Mouse (Mus musculus) MEL (cell line): ENCODE results near the gene Rnase2b. TPM values are rescaled to one million over a fixed set of nuclear protein-coding genes. Genes with fewer than 3 reads are reported as not detected.

Experiments
- DNase-seq: peaks from one replicate; pipeline ENCODE4 v3.0.0; 2011; ENCODE audit warnings: low read depth, low spot score
- H3K27ac ChIP-seq: 2 replicates; pipeline ENCODE4 v1.5.1; 2012; ENCODE audit warnings: low read depth, mild to moderate bottlenecking, control low read depth, low read length, moderate library complexity; ENCODE audit not compliant: control insufficient read depth
- H3K27me3 ChIP-seq, 2 experiments: fragments of 150-350 bp in 1 of 2; sonication (generic) in 1 of 2; 2 replicates each; pipeline ENCODE4 v1.6.1; 2012; ENCODE audit warnings: low read length in 2 of 2, mild to moderate bottlenecking in 2 of 2, improper control_type of control experiment in 1 of 2, moderate library complexity in 1 of 2; ENCODE audit not compliant: insufficient read depth in 2 of 2, control insufficient read depth in 1 of 2
- H3K36me3 ChIP-seq, 2 experiments: 2 replicates each; pipeline ENCODE4 v1.6.1; 2012 to 2014; ENCODE audit warnings: low read length in 2 of 2, improper control_type of control experiment in 1 of 2, inconsistent platforms in 1 of 2, mild to moderate bottlenecking in 1 of 2; ENCODE audit not compliant: insufficient read depth in 2 of 2, control insufficient read depth in 1 of 2
- H3K4me1 ChIP-seq, 2 experiments: fragments of 150-350 bp in 1 of 2; sonication (generic) in 1 of 2; 2 replicates each; pipeline ENCODE4 v1.6.1; 2012; ENCODE audit warnings: low read length in 2 of 2, improper control_type of control experiment in 1 of 2, mild to moderate bottlenecking in 1 of 2; ENCODE audit not compliant: insufficient read depth in 2 of 2, control insufficient read depth in 1 of 2
- H3K4me3 ChIP-seq, 2 experiments: fragments of 150-350 bp in 1 of 2; sonication (generic) in 1 of 2; 2 replicates each; pipeline ENCODE4 v1.5.1; 2012; ENCODE audit warnings: low read depth in 2 of 2, low read length in 2 of 2, mild to moderate bottlenecking in 2 of 2, moderate library complexity in 2 of 2, control low read depth in 1 of 2, improper control_type of control experiment in 1 of 2; ENCODE audit not compliant: control insufficient read depth in 1 of 2, insufficient read depth in 1 of 2
- H3K79me2 ChIP-seq: 2 replicates; pipeline ENCODE4 v1.6.1; 2012; ENCODE audit warnings: mild to moderate bottlenecking, low read length, moderate library complexity; ENCODE audit not compliant: control insufficient read depth, poor library complexity, insufficient read depth
- H3K9ac ChIP-seq: 2 replicates; pipeline ENCODE4 v1.6.1; 2012; ENCODE audit warnings: low read depth, mild to moderate bottlenecking, control low read depth, low read length, moderate library complexity; ENCODE audit not compliant: control insufficient read depth, poor library complexity, severe bottlenecking
- H3K9me3 ChIP-seq: fragments of 150-350 bp; sonication (generic); replicated peaks from 2 replicates; pipeline ENCODE4 v1.6.1; 2012; ENCODE audit warnings: mild to moderate bottlenecking, low read length, improper control_type of control experiment, moderate library complexity; ENCODE audit not compliant: insufficient read depth
- CTCF ChIP-seq, 3 experiments: IDR thresholded peaks in 2 of 3; conservative IDR thresholded peaks in 1 of 3; 2 replicates each; pipeline ENCODE4 v1.5.1; 2011 to 2012; ENCODE audit warnings: low read length in 3 of 3, low read depth in 2 of 3, mild to moderate bottlenecking in 2 of 3, improper control_type of control experiment in 1 of 3, inconsistent platforms in 1 of 3, mixed read lengths in 1 of 3, moderate library complexity in 1 of 3; ENCODE audit not compliant: control insufficient read depth in 1 of 3, insufficient read depth in 1 of 3, poor library complexity in 1 of 3, severe bottlenecking in 1 of 3
- ELF1 ChIP-seq: IDR thresholded peaks from 2 replicates; pipeline ENCODE4 v1.6.1; 2014; ENCODE audit warnings: low read depth, mild to moderate bottlenecking, inconsistent platforms, low read length, improper control_type of control experiment, moderate library complexity
- EP300 ChIP-seq, 2 experiments: IDR thresholded peaks; 2 replicates each; pipeline ENCODE4 v1.6.1; 2011; ENCODE audit warnings: improper control_type of control experiment in 2 of 2, low read length in 2 of 2, low read depth in 1 of 2, mild to moderate bottlenecking in 1 of 2
- ETS1 ChIP-seq: IDR thresholded peaks from 2 replicates; pipeline ENCODE4 v1.6.1; 2012; ENCODE audit warnings: low read depth, mild to moderate bottlenecking, inconsistent platforms, low read length, improper control_type of control experiment, moderate library complexity
- GABPA ChIP-seq: IDR thresholded peaks from 2 replicates; pipeline ENCODE4 v1.6.1; 2012; ENCODE audit warnings: low read depth, mild to moderate bottlenecking, inconsistent platforms, low read length, improper control_type of control experiment, moderate library complexity
- MAFK ChIP-seq: IDR thresholded peaks from 2 replicates; pipeline ENCODE4 v1.6.1; 2011; ENCODE audit warnings: low read depth, mild to moderate bottlenecking, low read length, improper control_type of control experiment, borderline replicate concordance
- MAX ChIP-seq: IDR thresholded peaks from 2 replicates; pipeline ENCODE4 v1.6.1; 2011; ENCODE audit warnings: low read length, improper control_type of control experiment
- MAZ ChIP-seq: IDR thresholded peaks from 2 replicates; pipeline ENCODE4 v1.6.1; 2012; ENCODE audit warnings: low read depth, mild to moderate bottlenecking, inconsistent platforms, low read length, improper control_type of control experiment
- MEF2A ChIP-seq: IDR thresholded peaks from 2 replicates; pipeline ENCODE4 v1.6.1; 2014; ENCODE audit warnings: low read depth, mild to moderate bottlenecking, inconsistent platforms, low read length, improper control_type of control experiment; ENCODE audit not compliant: poor library complexity, insufficient replicate concordance, severe bottlenecking; ENCODE audit errors: extremely low read depth
- MXI1 ChIP-seq: IDR thresholded peaks from 2 replicates; pipeline ENCODE4 v1.6.1; 2011; ENCODE audit warnings: mild to moderate bottlenecking, low read depth, low read length, improper control_type of control experiment
- MYB ChIP-seq: IDR thresholded peaks from 2 replicates; pipeline ENCODE4 v1.6.1; 2011; ENCODE audit warnings: mild to moderate bottlenecking, low read depth, low read length, improper control_type of control experiment
- MYC ChIP-seq: IDR thresholded peaks from 2 replicates; pipeline ENCODE4 v1.6.1; 2011; ENCODE audit warnings: low read depth, mild to moderate bottlenecking, low read length, improper control_type of control experiment, moderate library complexity
- NELFE ChIP-seq: IDR thresholded peaks from 2 replicates; pipeline ENCODE4 v1.6.1; 2011; ENCODE audit warnings: low read depth, low read length, improper control_type of control experiment
- POLR2A ChIP-seq, 2 experiments: IDR thresholded peaks; 2 replicates each; pipeline ENCODE4 v1.6.1; 2011 to 2012; ENCODE audit warnings: low read length in 2 of 2, mild to moderate bottlenecking in 2 of 2, control low read depth in 1 of 2, improper control_type of control experiment in 1 of 2, low read depth in 1 of 2, moderate library complexity in 1 of 2; ENCODE audit not compliant: control insufficient read depth in 1 of 2, insufficient read depth in 1 of 2, poor library complexity in 1 of 2
- POLR2AphosphoS5 ChIP-seq: IDR thresholded peaks from 2 replicates; pipeline ENCODE4 v1.6.1; 2012; ENCODE audit warnings: low read depth, borderline replicate concordance, mild to moderate bottlenecking, inconsistent platforms, low read length, moderate library complexity, mixed read lengths
- RAD21 ChIP-seq: IDR thresholded peaks from 2 replicates; pipeline ENCODE4 v1.6.1; 2011; ENCODE audit warnings: mild to moderate bottlenecking, low read depth, low read length, improper control_type of control experiment
- RCOR1 ChIP-seq: IDR thresholded peaks from 2 replicates; pipeline ENCODE4 v1.6.1; 2012; ENCODE audit warnings: low read depth, mild to moderate bottlenecking, inconsistent platforms, low read length, improper control_type of control experiment
- SIN3A ChIP-seq: IDR thresholded peaks from 2 replicates; pipeline ENCODE4 v1.6.1; 2012; ENCODE audit warnings: low read length, improper control_type of control experiment, inconsistent platforms
- TBP ChIP-seq: IDR thresholded peaks from 2 replicates; pipeline ENCODE4 v1.8.0; 2011; ENCODE audit warnings: low read depth, low read length, improper control_type of control experiment
- UBTF ChIP-seq: IDR thresholded peaks from 2 replicates; pipeline ENCODE4 v1.6.1; 2012; ENCODE audit warnings: low read depth, mild to moderate bottlenecking, inconsistent platforms, low read length, improper control_type of control experiment, moderate library complexity, borderline replicate concordance; ENCODE audit not compliant: insufficient read depth
- USF1 ChIP-seq: IDR thresholded peaks from 2 replicates; pipeline ENCODE4 v1.6.1; 2014; ENCODE audit warnings: low read depth, mild to moderate bottlenecking, inconsistent platforms, low read length, improper control_type of control experiment, moderate library complexity
- USF2 ChIP-seq, 2 experiments: IDR thresholded peaks; 2 replicates each; pipeline ENCODE4 v1.6.1; 2011 to 2012; ENCODE audit warnings: improper control_type of control experiment in 2 of 2, low read length in 2 of 2, borderline replicate concordance in 1 of 2, inconsistent platforms in 1 of 2, low read depth in 1 of 2, mild to moderate bottlenecking in 1 of 2; ENCODE audit not compliant: insufficient read depth in 1 of 2
- ZC3H11A ChIP-seq: IDR thresholded peaks from 2 replicates; pipeline ENCODE4 v1.6.1; 2012; ENCODE audit warnings: low read depth, mild to moderate bottlenecking, inconsistent platforms, low read length, improper control_type of control experiment
- ZKSCAN1 ChIP-seq: IDR thresholded peaks from 2 replicates; pipeline ENCODE4 v1.6.1; 2012; ENCODE audit warnings: low read depth, mild to moderate bottlenecking, inconsistent platforms, low read length, improper control_type of control experiment, moderate library complexity
- ZMIZ1 ChIP-seq: IDR thresholded peaks from 2 replicates; pipeline ENCODE4 v1.6.1; 2012; ENCODE audit warnings: low read depth, mild to moderate bottlenecking, inconsistent platforms, low read length, improper control_type of control experiment, moderate library complexity
- ZNF384 ChIP-seq: IDR thresholded peaks from 2 replicates; pipeline ENCODE4 v1.6.1; 2012; ENCODE audit warnings: low read depth, mild to moderate bottlenecking, inconsistent platforms, low read length, improper control_type of control experiment
- polyA plus RNA-seq, 2 experiments: library from polyadenylated mRNA; stranded (reverse) in 1 of 2; unstranded in 1 of 2; fragments of >175 nt in 1 of 2; fragments of >200 nt in 1 of 2; gene quantifications; 2 replicates each; pipeline versions ENCODE4 v1.2.1 to v1.2.4; 2012; ENCODE audit warnings: low replicate concordance in 2 of 2, low read depth in 1 of 2; ENCODE audit not compliant: insufficient read length in 2 of 2, insufficient read depth in 1 of 2, missing spikeins in 1 of 2
- total RNA-seq: library from RNA; depleted of rRNA; stranded (reverse); fragments of 300-350 nt; gene quantifications from 2 replicates; pipeline ENCODE4 v1.2.3, GENCODE M21; 2012

Gene Rnase2b
- total and polyA plus RNA-seq, 3 experiments = not detected

- TF ChIP-seq MYB = peak; percentile 93
- no peak for TF ChIP-seq ZC3H11A
- no peak for TF ChIP-seq CTCF (IDR thresholded peaks at IDR 0.05 in 2 of 3, conservative IDR thresholded peaks at IDR 0.05 in 1 of 3; ENCODE audit: control insufficient read depth in 1 of 3, insufficient read depth in 1 of 3, low read depth in 2 of 3, low read length in 3 of 3, poor library complexity in 1 of 3, severe bottlenecking in 1 of 3)
Measured at GRCm38 (mm10) chr14:51130315-51130940, 31.6 kb upstream of the Rnase2b start (continued).

- peak overlapping the region; percentile 62 for H3K9ac ChIP-seq
- peaks cover 11 to 36% of the 10 kb centered on the region in 2 experiments for H3K4me1 ChIP-seq
- TF ChIP-seq USF1 (no peak), EP300 (IDR thresholded peaks at IDR 0.05; ENCODE audit: low read depth in 1 of 2, low read length in 2 of 2) (peak; percentile 11 to 23; a peak in 2 of 4 replicates), MYC (peak; percentile 64), MAX (peak; percentile 41)
- no peaks in the 10 kb centered on the region for H3K9me3 ChIP-seq
- H3K27me3 ChIP-seq = no peaks in the 10 kb centered on the region
- H3K4me3 ChIP-seq = peak overlapping the region; percentile 4 to 20
- peaks cover 7% of the 10 kb centered on the region for H3K79me2 ChIP-seq
- peak overlapping the region; percentile 97 for H3K27ac ChIP-seq
- H3K36me3 ChIP-seq = peaks cover 0 to 37% of the 10 kb centered on the region in 2 experiments; a peak in 2 of 4 replicates
- peak; percentile 65 for DNase-seq
Measured at GRCm38 (mm10) chr14:51131086-51131815, 30.8 kb upstream of the Rnase2b start.

GRCm38 (mm10) chr14:51132372-51132771, 29.7 kb upstream of the Rnase2b start:
- Histone ChIP-seq H3K4me3 (no peak overlapping the region), H3K9me3 (no peaks in the 10 kb centered on the region), H3K27ac (peak overlapping the region; percentile 97), H3K9ac (no peak overlapping the region), H3K36me3 (peaks cover 0 to 30% of the 10 kb centered on the region in 2 experiments; a peak in 2 of 4 replicates), H3K4me1 (peaks cover 10 to 26% of the 10 kb centered on the region in 2 experiments), H3K27me3 (no peaks in the 10 kb centered on the region), H3K79me2 (peaks cover 7% of the 10 kb centered on the region)
- peak; percentile 91 for DNase-seq
- peak; percentile 46; the same call in 1 of the 2 replicates for TF ChIP-seq MXI1
- no peak for TF ChIP-seq ZMIZ1
- TF ChIP-seq RAD21 = no peak
- peak; percentile 90 for TF ChIP-seq TBP
- no peak for TF ChIP-seq MAZ
- no peak for TF ChIP-seq ZKSCAN1
- no peak for TF ChIP-seq MEF2A
- no peak for TF ChIP-seq ZNF384
- TF ChIP-seq RCOR1 = no peak
- TF ChIP-seq SIN3A = 0 out of 2 replicates have a peak, but pooled peaks have one; percentile 13
- no peak for TF ChIP-seq ZC3H11A
- no peak for TF ChIP-seq CTCF (IDR thresholded peaks at IDR 0.05 in 2 of 3, conservative IDR thresholded peaks at IDR 0.05 in 1 of 3; ENCODE audit: control insufficient read depth in 1 of 3, insufficient read depth in 1 of 3, low read depth in 2 of 3, low read length in 3 of 3, poor library complexity in 1 of 3, severe bottlenecking in 1 of 3)
- TF ChIP-seq ETS1 = peak; percentile 55; the same call in 1 of the 2 replicates
- no peak for TF ChIP-seq ELF1
- no peak for TF ChIP-seq MAFK
- TF ChIP-seq POLR2AphosphoS5 = no peak
- peak; percentile 41; the same call in 1 of the 2 replicates for TF ChIP-seq NELFE
- peak in 1 of 2 experiments; percentile 82; a peak in 2 of 4 replicates for TF ChIP-seq POLR2A (IDR thresholded peaks at IDR 0.05; ENCODE audit: control insufficient read depth in 1 of 2, insufficient read depth in 1 of 2, low read depth in 1 of 2, low read length in 2 of 2, poor library complexity in 1 of 2)
- no peak for TF ChIP-seq USF2 (IDR thresholded peaks at IDR 0.05; ENCODE audit: borderline replicate concordance in 1 of 2, insufficient read depth in 1 of 2, low read depth in 1 of 2, low read length in 2 of 2)
- TF ChIP-seq EP300 (IDR thresholded peaks at IDR 0.05; ENCODE audit: low read depth in 1 of 2, low read length in 2 of 2) = no peak; a peak in 1 of 4 replicates
- TF ChIP-seq UBTF = no peak
- no peak for TF ChIP-seq GABPA
